Mouse (Mus musculus) hindbrain, embryonic 15.5 days (tissue): ENCODE measurements at regions not wholly inside any gene's neighbourhood (a gene's known extent, or its start where the extent isn't known, plus 50 kb on each side); places are given as distances from the start of the nearest gene placed in this dataset. TPM values are rescaled to one million over a fixed set of nuclear protein-coding genes. Genes with fewer than 3 reads are reported as not detected.

Experiments
- ATAC-seq: fragments of 200-750 bp; cut with Nextera tagmentation; 2 replicates; pipeline ENCODE4 v1.8.0; 2017; ENCODE audit warnings: low read depth, moderate number of reproducible peaks, moderate TSS enrichment; ENCODE audit not compliant: low FRiP score
- H3K27ac ChIP-seq: fragments of 300-500 bp; sonication (generic); replicated peaks from 2 replicates; pipeline ENCODE4 v1.5.1; 2015; ENCODE audit warnings: mild to moderate bottlenecking, inconsistent platforms
- H3K27me3 ChIP-seq: fragments of 300-500 bp; sonication (generic); 2 replicates; pipeline ENCODE4 v1.6.1; 2015; ENCODE audit warnings: control low read depth, inconsistent platforms
- H3K36me3 ChIP-seq: fragments of 300-500 bp; sonication (generic); 2 replicates; pipeline ENCODE4 v1.6.1; 2015; ENCODE audit warnings: control low read depth, inconsistent platforms
- H3K4me1 ChIP-seq: fragments of 300-500 bp; sonication (generic); replicated peaks from 2 replicates; pipeline ENCODE4 v1.6.1; 2015; ENCODE audit warnings: control low read depth, inconsistent platforms
- H3K4me2 ChIP-seq: fragments of 300-500 bp; sonication (generic); 2 replicates; pipeline ENCODE4 v1.6.1; 2015; ENCODE audit warnings: moderate library complexity, mild to moderate bottlenecking, inconsistent platforms
- H3K4me3 ChIP-seq: fragments of 300-500 bp; sonication (generic); 2 replicates; pipeline ENCODE4 v1.5.1; 2015; ENCODE audit warnings: mild to moderate bottlenecking, inconsistent platforms
- H3K9ac ChIP-seq: fragments of 300-500 bp; sonication (generic); 2 replicates; pipeline ENCODE4 v1.6.1; 2015; ENCODE audit warnings: inconsistent platforms
- H3K9me3 ChIP-seq: fragments of 300-500 bp; sonication (generic); 2 replicates; pipeline ENCODE4 v1.6.1; 2016; ENCODE audit warnings: control low read depth, inconsistent platforms
- WGBS: fragments of 180-500 bp; shearing (Covaris S2); methylation state at CpG from one replicate; pipeline ENCODE4 v1.1.7; 2015; 5-methylcytosine and 5-hydroxymethylcytosine counted together
- microRNA counts: library from miRNA; unstranded; fragments of <30 nt; microRNA quantifications from one replicate; lab custom pipeline; 2016
- microRNA-seq: library from miRNA; unstranded; fragments of <30 nt; microRNA quantifications from one replicate; pipeline ENCODE4, GENCODE M21; 2016

DNA sequence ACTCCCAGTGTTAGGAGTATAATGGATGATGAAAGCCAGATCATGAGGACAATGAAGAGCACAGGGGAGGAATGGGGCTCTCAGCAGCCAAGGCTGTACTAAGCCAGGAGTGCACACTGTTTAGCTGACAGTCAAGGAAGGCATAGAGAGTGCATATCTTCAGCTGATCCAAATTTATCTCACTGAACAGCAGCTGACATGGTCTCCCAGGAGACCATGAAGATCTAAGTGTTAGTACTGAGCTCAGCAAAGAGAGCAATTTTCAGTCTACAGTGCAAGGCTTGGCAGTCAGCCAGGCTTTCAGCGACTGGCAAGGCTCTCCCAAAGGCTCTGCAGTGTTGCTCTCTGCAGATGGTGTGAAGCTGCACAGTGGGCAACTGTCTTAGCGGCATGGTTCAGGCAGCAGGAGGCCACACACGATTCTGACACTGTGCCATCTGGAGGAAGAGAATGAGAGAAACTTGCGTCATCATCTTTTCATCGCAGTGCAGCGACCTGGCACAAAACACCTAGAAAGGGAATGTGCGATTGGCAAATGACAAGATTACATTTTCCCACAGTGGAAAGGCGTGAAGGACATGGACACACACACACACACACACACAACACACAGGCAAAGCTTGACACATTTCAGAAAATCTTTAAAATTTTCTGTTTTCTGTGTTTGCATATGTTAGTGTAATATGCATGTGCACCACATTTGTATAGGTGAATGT lies 66.7 kb upstream of the Zcchc13 start:
- ATAC-seq, result peak; percentile 97
- no peak overlapping the region for H3K4me3 ChIP-seq
- H3K4me1 ChIP-seq, result peaks cover 12% of the 10 kb centered on the region; the same call in 1 of the 2 replicates
- 26% methylated on average over 8 of the region's 8 CpGs for WGBS
- H3K27me3 ChIP-seq, result no peaks in the 10 kb centered on the region
- no peak overlapping the region for H3K9ac ChIP-seq
- H3K4me2 ChIP-seq, result peak overlapping the region; percentile 17
- H3K27ac ChIP-seq, result peak overlapping the region; percentile 59
- no peaks in the 10 kb centered on the region for H3K36me3 ChIP-seq
- no peaks in the 10 kb centered on the region for H3K9me3 ChIP-seq

- H3K36me3 ChIP-seq, result no peaks in the 10 kb centered on the region
- no peak overlapping the region for H3K27ac ChIP-seq
- no peak overlapping the region for H3K4me3 ChIP-seq
- no peaks in the 10 kb centered on the region for H3K4me1 ChIP-seq
- no peaks in the 10 kb centered on the region for H3K27me3 ChIP-seq
- no peak overlapping the region for H3K9ac ChIP-seq
- H3K9me3 ChIP-seq, result no peaks in the 10 kb centered on the region
- no peak for ATAC-seq
- 70% methylated on average over 4 of the region's 4 CpGs for WGBS
- H3K4me2 ChIP-seq, result no peak overlapping the region
Observed at GRCm38 (mm10) chrX:103573344-103573743, 57.0 kb upstream of the Zcchc13 start.

GRCm38 (mm10) chrX:103579484-103579883 lies 50.9 kb upstream of the Zcchc13 start:
- 97% methylated on average over 5 of the region's 5 CpGs for WGBS
- H3K4me2 ChIP-seq, result no peak overlapping the region
- H3K4me3 ChIP-seq, result no peak overlapping the region
- no peak overlapping the region for H3K27ac ChIP-seq
- no peak for ATAC-seq
- no peak overlapping the region for H3K9ac ChIP-seq
- H3K36me3 ChIP-seq, result no peaks in the 10 kb centered on the region
- H3K4me1 ChIP-seq, result no peaks in the 10 kb centered on the region
- no peaks in the 10 kb centered on the region for H3K9me3 ChIP-seq
- H3K27me3 ChIP-seq, result no peaks in the 10 kb centered on the region

MicroRNAs in the stretch of these regions (microRNA counts, 519-probe panel; counts per million panel counts)
- microRNA mmu-miR-374 (lab: Ali Mortazavi, UCI), result 3,421 counts per million, percentile 71 among the panel's probes with 10 or more counts
- microRNA mmu-miR-421 (lab: Ali Mortazavi, UCI), result 2,251 counts per million, percentile 28 among the panel's probes with 10 or more counts

Small RNA genes lying in the stretch of these regions (microRNA-seq; reads per million reads assigned to microRNA genes)
- gene Mir374b (not detected), gene Mir374c (not detected), gene Mir421 (257 reads per million, percentile 63 among the genes with 10 or more reads in this experiment)
